Mouse (Mus musculus) thymus, postnatal 4 days (tissue): ENCODE measurements around the gene Arhgef26.

ENCODE experiments used
- DNase-seq: peaks from one replicate; pipeline ENCODE4 v3.0.0; 2021

The Arhgef26 gene

GRCm38 (mm10) chr3:62452961-62453360 is 114.8 kb downstream of the Arhgef26 start:
- DNase-seq, result no peak

GRCm38 (mm10) chr3:62454096-62454495 is 116.0 kb downstream of the Arhgef26 start:
- no peak for DNase-seq

GRCm38 (mm10) chr3:62455854-62456253 is 117.7 kb downstream of the Arhgef26 start:
- no peak for DNase-seq

GRCm38 (mm10) chr3:62458284-62459013 is 120.3 kb downstream of the Arhgef26 start:
- DNase-seq, result peak; percentile 64

GRCm38 (mm10) chr3:62459483-62459882 is 121.3 kb downstream of the Arhgef26 start:
- no peak for DNase-seq

- DNase-seq, result no peak
These were observed 126.1 kb downstream of the Arhgef26 start for GRCm38 (mm10) chr3:62464276-62464675.

GRCm38 (mm10) chr3:62470179-62470578 is 132.0 kb downstream of the Arhgef26 start:
- DNase-seq, result no peak

- no peak for DNase-seq
These were observed 146.2 kb downstream of the Arhgef26 start for GRCm38 (mm10) chr3:62484340-62484739.

GRCm38 (mm10) chr3:62492568-62492967 is 154.4 kb downstream of the Arhgef26 start:
- DNase-seq, result no peak

- DNase-seq, result no peak
These were observed 161.2 kb downstream of the Arhgef26 start for GRCm38 (mm10) chr3:62499327-62499726.

- no peak for DNase-seq
These were observed 167.2 kb downstream of the Arhgef26 start for GRCm38 (mm10) chr3:62505166-62505900.

- peak; percentile 98 for DNase-seq
These were observed 168.5 kb downstream of the Arhgef26 start, which contains the start of gene Dhx36 for GRCm38 (mm10) chr3:62506488-62507205. TSS of gene Dhx36 (minus strand) at chr3:62507004.

- no peak for DNase-seq
These were observed 169.1 kb downstream of the Arhgef26 start for GRCm38 (mm10) chr3:62507206-62507647.
